Mouse (Mus musculus) cortical plate, adult 2 months (tissue): ENCODE results near the gene Tmem253. TPM values are rescaled to one million over a fixed set of nuclear protein-coding genes. Genes with fewer than 3 reads are reported as not detected.
"Not testable (repeated sequence)": the region's sequence is repeated elsewhere in the genome, so short reads cannot be mapped to it uniquely, and the experiment has no call there.

Experiments used
- H3K27ac ChIP-seq: fragments of 200-500 bp; 2 replicates; pipeline ENCODE4 v1.5.1; 2012; ENCODE audit warnings: low read length, control low read depth, inconsistent platforms; ENCODE audit not compliant: insufficient read depth
- H3K4me1 ChIP-seq: fragments of 200-500 bp; 2 replicates; pipeline ENCODE4 v1.6.1; 2011; ENCODE audit warnings: low read length; ENCODE audit not compliant: control insufficient read depth, insufficient read depth
- H3K4me3 ChIP-seq: fragments of 200-500 bp; 2 replicates; pipeline ENCODE4 v1.5.1; 2011; ENCODE audit warnings: mild to moderate bottlenecking, low read length, control low read depth; ENCODE audit not compliant: insufficient read depth
- CTCF ChIP-seq: fragments of 200-500 bp; IDR thresholded peaks from 2 replicates; pipeline ENCODE4 v1.5.1; 2011; ENCODE audit warnings: mild to moderate bottlenecking, control low read depth, low read length; ENCODE audit not compliant: insufficient read depth; ENCODE audit errors: extremely low read depth
- POLR2A ChIP-seq: fragments of 200-500 bp; IDR thresholded peaks from 2 replicates; pipeline ENCODE4 v1.6.1; 2011; ENCODE audit warnings: mild to moderate bottlenecking, low read length, control low read depth; ENCODE audit not compliant: insufficient read depth; ENCODE audit errors: extremely low read depth
- polyA plus RNA-seq: library from polyadenylated mRNA; depleted of rRNA; stranded (reverse); fragments of >200 nt; gene quantifications from 2 replicates; pipeline ENCODE4 v1.2.3, GENCODE M21; 2012; rRNA removed

The Tmem253 gene
- polyA plus RNA-seq, 1 experiment, result 0.21 TPM

- H3K4me1 ChIP-seq, result no peaks in the 10 kb centered on the region
Measured at GRCm38 (mm10) chr14:52039332-52039731, 23.9 kb downstream of the Tmem253 start.

DNA sequence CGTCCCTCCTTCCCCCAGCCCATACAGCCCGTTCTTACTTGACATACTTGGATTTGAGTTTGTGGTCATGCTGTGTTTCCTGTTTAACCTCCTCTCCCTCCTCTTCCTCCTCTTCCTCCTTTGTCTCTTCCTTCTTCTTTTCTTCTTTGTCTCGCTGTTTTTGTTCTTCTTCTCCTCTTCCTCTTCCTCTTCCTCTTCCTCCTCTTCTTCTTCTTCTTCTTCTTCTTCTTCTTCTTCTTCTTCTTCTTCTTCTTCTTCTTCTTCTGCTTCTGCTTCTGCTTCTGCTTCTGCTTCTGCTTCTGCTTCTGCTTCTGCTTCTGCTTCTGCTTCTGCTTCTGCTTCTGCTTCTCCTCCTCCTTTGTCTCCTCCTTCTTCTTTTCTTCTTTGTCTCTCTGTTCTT, 26.9 kb downstream of the Tmem253 start, which contains the start of gene Olfr221:
Gene Olfr221 (minus strand): TSS at position 101 of the 400 bp plus-strand sequence.
- not testable (repeated sequence) for H3K4me1 ChIP-seq, H3K27ac ChIP-seq, H3K4me3 ChIP-seq

More at GRCm38 (mm10) chr14:52039332-52039731, 23.9 kb downstream of the Tmem253 start:
- Histone ChIP-seq H3K4me3 (no peak overlapping the region), H3K27ac (no peak overlapping the region)
- TF ChIP-seq POLR2A (no peak), CTCF (no peak)

GRCm38 (mm10) chr14:52043446-52043845, 28.0 kb downstream of the Tmem253 start:
- TF ChIP-seq POLR2A (no peak), CTCF (no peak)
- H3K4me3 ChIP-seq, result no peak overlapping the region
- no peak overlapping the region for H3K27ac ChIP-seq
- no peaks in the 10 kb centered on the region for H3K4me1 ChIP-seq

DNA sequence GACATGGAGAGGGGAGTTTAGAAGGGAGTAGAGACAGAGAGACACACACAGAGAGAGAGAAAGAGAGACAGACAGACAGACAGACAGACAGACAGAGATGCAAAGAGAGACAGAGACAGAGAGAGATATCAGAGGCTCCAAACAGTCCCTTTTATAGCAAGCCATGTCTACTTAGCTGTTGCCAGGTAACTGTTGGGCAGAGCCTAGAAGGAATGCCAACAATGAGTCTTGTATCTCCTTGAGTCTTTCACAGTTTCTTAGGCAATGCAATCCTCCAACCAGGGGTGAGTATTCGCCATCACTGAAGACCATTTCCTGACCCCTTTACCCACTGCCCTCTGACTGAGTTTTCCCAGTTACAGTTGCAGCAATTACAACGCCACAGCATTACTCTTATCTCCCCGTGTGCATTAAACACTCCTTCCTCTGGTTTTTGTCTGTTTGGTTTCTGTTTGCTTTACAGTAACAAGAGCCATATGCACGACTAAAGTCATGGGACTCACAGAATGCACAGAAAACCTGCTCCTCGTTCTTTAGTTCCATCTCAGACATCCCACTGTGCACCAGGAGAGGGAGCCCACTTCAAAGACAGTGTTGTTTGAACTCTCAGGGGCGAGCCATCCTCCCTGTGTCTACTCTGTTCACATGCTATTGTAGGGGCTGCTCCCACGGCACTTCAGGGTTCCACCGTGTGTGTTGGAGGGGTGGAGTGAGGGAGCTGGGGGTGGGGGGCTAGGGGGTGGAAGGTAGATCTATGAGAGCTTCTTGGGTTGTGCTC, 29.6 kb downstream of the Tmem253 start:
- peak; percentile 47 for TF ChIP-seq CTCF
- TF ChIP-seq POLR2A, result no peak
- Histone ChIP-seq H3K4me3 (no peak overlapping the region), H3K27ac (no peak overlapping the region), H3K4me1 (no peaks in the 10 kb centered on the region)

GRCm38 (mm10) chr14:52045966-52046565, 30.6 kb downstream of the Tmem253 start:
- H3K4me3 ChIP-seq, result no peak overlapping the region
- no peak for TF ChIP-seq CTCF
- TF ChIP-seq POLR2A, result no peak
- no peaks in the 10 kb centered on the region for H3K4me1 ChIP-seq
- H3K27ac ChIP-seq, result no peak overlapping the region

GRCm38 (mm10) chr14:52052720-52053119, 37.3 kb downstream of the Tmem253 start:
- H3K4me3 ChIP-seq, H3K27ac ChIP-seq, H3K4me1 ChIP-seq: not testable (repeated sequence)

DNA sequence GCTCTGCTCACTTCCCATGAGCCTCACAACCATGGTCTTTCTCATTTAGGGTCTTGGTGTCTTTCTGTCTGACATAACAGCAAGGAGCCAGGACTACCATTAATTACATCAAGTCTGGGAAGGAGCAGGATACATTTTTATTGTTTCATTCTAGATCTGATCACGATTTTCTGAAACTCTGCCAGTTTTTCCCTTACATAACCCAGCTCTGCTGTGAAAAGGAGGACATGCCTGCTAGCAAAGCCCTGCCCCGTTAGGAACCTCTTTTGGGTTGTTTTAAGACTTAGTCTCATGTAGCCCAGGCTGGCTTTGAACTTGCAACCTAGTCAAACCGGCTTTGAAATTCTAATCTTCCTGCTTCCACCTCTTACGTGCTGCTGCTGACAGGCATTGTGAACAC, 44.5 kb downstream of the Tmem253 start:
- no peak overlapping the region for H3K27ac ChIP-seq
- H3K4me1 ChIP-seq, result no peaks in the 10 kb centered on the region
- no peak for TF ChIP-seq POLR2A
- TF ChIP-seq CTCF, result no peak
- H3K4me3 ChIP-seq, result no peak overlapping the region

GRCm38 (mm10) chr14:52060800-52061199, 45.3 kb downstream of the Tmem253 start:
- H3K27ac ChIP-seq, result no peak overlapping the region

GRCm38 (mm10) chr14:52061798-52062197, 46.3 kb downstream of the Tmem253 start:
- TF ChIP-seq POLR2A (no peak), CTCF (no peak)
- no peak overlapping the region for H3K27ac ChIP-seq
- H3K4me3 ChIP-seq, result no peak overlapping the region
- no peaks in the 10 kb centered on the region for H3K4me1 ChIP-seq

More at GRCm38 (mm10) chr14:52060800-52061199, 45.3 kb downstream of the Tmem253 start:
- Histone ChIP-seq H3K4me3 (no peak overlapping the region), H3K4me1 (no peaks in the 10 kb centered on the region)
- TF ChIP-seq CTCF (no peak), POLR2A (no peak)

DNA sequence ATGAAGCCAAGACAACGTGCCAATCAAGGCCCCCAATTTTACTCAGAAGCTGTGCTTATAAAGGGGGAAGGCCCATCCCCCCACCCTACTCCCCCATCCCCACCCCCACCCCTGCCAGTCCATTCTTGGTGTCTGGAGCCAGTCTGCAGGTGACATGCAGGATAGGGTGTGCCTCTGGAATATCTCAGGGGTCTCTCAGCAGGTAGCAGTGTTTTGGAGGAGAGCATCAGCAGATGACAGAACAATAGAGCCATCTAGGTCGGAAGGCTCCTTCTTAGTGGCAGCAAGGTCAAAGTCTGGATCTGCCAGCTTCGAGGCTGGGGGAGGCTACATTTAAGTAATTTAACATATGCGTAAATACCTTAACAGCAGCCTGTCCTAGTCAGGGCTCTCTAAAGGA, 50.7 kb downstream of the Tmem253 start:
- H3K4me3 ChIP-seq, result no peak overlapping the region
- H3K27ac ChIP-seq, result no peak overlapping the region
- TF ChIP-seq CTCF, result no peak
- no peak for TF ChIP-seq POLR2A
- H3K4me1 ChIP-seq, result no peaks in the 10 kb centered on the region

Other genes with a start within 250 kb of the Tmem253 start
- gene Ang4, start 242.1 kb upstream of the Tmem253 start, polyA plus RNA-seq, result not detected in 2 replicates
- gene AY358078, start 215.6 kb upstream of the Tmem253 start, polyA plus RNA-seq, result not detected in 2 replicates
- not detected in 2 replicates for gene Ear6, start 162.0 kb upstream of the Tmem253 start, polyA plus RNA-seq
- 41.4 and 49.3 TPM in 2 replicates for gene Mettl17, start 130.8 kb upstream of the Tmem253 start, polyA plus RNA-seq
- gene Slc39a2, start 122.8 kb upstream of the Tmem253 start, polyA plus RNA-seq, result 17.8 and 18.7 TPM in 2 replicates
- gene Ndrg2, start 101.5 kb upstream of the Tmem253 start, polyA plus RNA-seq, result 955 and 1,100 TPM in 2 replicates
- gene Tppp2, start 97.2 kb upstream of the Tmem253 start, polyA plus RNA-seq, result not detected in 2 replicates
- 0.17 and 0.21 TPM in 2 replicates for gene Rnase13, start 92.9 kb upstream of the Tmem253 start, polyA plus RNA-seq
- gene Arhgef40, start 30.9 kb upstream of the Tmem253 start, polyA plus RNA-seq, result 24.1 and 24.5 TPM in 2 replicates
- 51.3 and 54.3 TPM in 2 replicates for gene Zfp219, start 5.1 kb downstream of the Tmem253 start, polyA plus RNA-seq
- gene Olfr221, start 26.8 kb downstream of the Tmem253 start, polyA plus RNA-seq, result not detected in 2 replicates
- 215 and 219 TPM in 2 replicates for gene Hnrnpc, start 88.4 kb downstream of the Tmem253 start, polyA plus RNA-seq
- gene Rpgrip1, start 95.0 kb downstream of the Tmem253 start, polyA plus RNA-seq, result 1.3 and 1.8 TPM in 2 replicates
- gene Supt16, start 181.8 kb downstream of the Tmem253 start, polyA plus RNA-seq, result 25.6 and 28.2 TPM in 2 replicates
- 53.5 and 60.7 TPM in 2 replicates for gene Chd8, start 242.1 kb downstream of the Tmem253 start, polyA plus RNA-seq